Mouse (Mus musculus): ENCODE measurements around the gene H2-M10.5. TPM values are rescaled to one million over a fixed set of nuclear protein-coding genes. Genes with fewer than 3 reads are reported as not detected.
"Not testable (repeated sequence)": the region's sequence is repeated elsewhere in the genome, so short reads cannot be mapped to it uniquely, and the experiment has no call there.

Gene H2-M10.5
- not detected in 2 replicates for polyA plus RNA-seq (2016; fragmentation: Nextera tagmentation; extraction: Ambion mirVana)

- H3K36me3 ChIP-seq; H3K27me3 ChIP-seq; H3K27ac ChIP-seq; H3K4me3 ChIP-seq; H3K4me2 ChIP-seq (replicated peaks); ATAC-seq (ENCODE audit: insufficient number of reproducible peaks, insufficient read depth, low FRiP score, low TSS enrichment); H3K9me3 ChIP-seq; H3K9ac ChIP-seq; H3K4me1 ChIP-seq: not testable (repeated sequence)
- 92% methylated on average over 2 of the region's 2 CpGs for WGBS
Observed at GRCm38 (mm10) chr17:36772610-36773009, at the start of gene H2-M10.5. Gene H2-M10.5, plus strand, starts transcription at chr17:36772910.

- no peak overlapping the region for H3K4me2 ChIP-seq (replicated peaks)
- no peaks in the 10 kb centered on the region for H3K9me3 ChIP-seq
- no peak overlapping the region for H3K4me3 ChIP-seq
- no peak for ATAC-seq (ENCODE audit: insufficient number of reproducible peaks, insufficient read depth, low FRiP score, low TSS enrichment)
- 23% methylated on average over 2 of the region's 2 CpGs for whole genome bisulfite sequencing
- H3K4me1 ChIP-seq, result no peaks in the 10 kb centered on the region
- no peak overlapping the region for H3K27ac ChIP-seq
- H3K36me3 ChIP-seq, result no peaks in the 10 kb centered on the region
- H3K27me3 ChIP-seq, result no peaks in the 10 kb centered on the region
- H3K9ac ChIP-seq, result no peak overlapping the region
Observed at GRCm38 (mm10) chr17:36726046-36726445, 46.7 kb upstream of the H2-M10.5 start.

- WGBS, result 53% methylated on average over 2 of the region's 2 CpGs
- no peak overlapping the region for H3K4me3 ChIP-seq
- no peak overlapping the region for H3K9ac ChIP-seq
- H3K36me3 ChIP-seq, result no peaks in the 10 kb centered on the region
- no peaks in the 10 kb centered on the region for H3K27me3 ChIP-seq
- H3K4me2 ChIP-seq (replicated peaks), result no peak overlapping the region
- no peaks in the 10 kb centered on the region for H3K4me1 ChIP-seq
- no peak for ATAC-seq (ENCODE audit: insufficient number of reproducible peaks, insufficient read depth, low FRiP score, low TSS enrichment)
- no peaks in the 10 kb centered on the region for H3K9me3 ChIP-seq
- no peak overlapping the region for H3K27ac ChIP-seq
Observed at GRCm38 (mm10) chr17:36763816-36764215, 8.9 kb upstream of the H2-M10.5 start.

- WGBS, result 27% methylated on average over 2 of the region's 2 CpGs
- not testable (repeated sequence) for H3K4me1 ChIP-seq; H3K4me3 ChIP-seq; H3K36me3 ChIP-seq; H3K27ac ChIP-seq; H3K4me2 ChIP-seq (replicated peaks); H3K9ac ChIP-seq; ATAC-seq (ENCODE audit: insufficient number of reproducible peaks, insufficient read depth, low FRiP score, low TSS enrichment); H3K9me3 ChIP-seq; H3K27me3 ChIP-seq
Observed at GRCm38 (mm10) chr17:36764244-36764643, 8.5 kb upstream of the H2-M10.5 start.

- 75% methylated on average over 2 of the region's 2 CpGs for WGBS
- H3K4me1 ChIP-seq; H3K4me2 ChIP-seq (replicated peaks); H3K27me3 ChIP-seq; ATAC-seq (ENCODE audit: insufficient number of reproducible peaks, insufficient read depth, low FRiP score, low TSS enrichment); H3K9ac ChIP-seq; H3K27ac ChIP-seq; H3K4me3 ChIP-seq; H3K9me3 ChIP-seq; H3K36me3 ChIP-seq: not testable (repeated sequence)
Observed at GRCm38 (mm10) chr17:36765403-36765802, 7.3 kb upstream of the H2-M10.5 start.

GRCm38 (mm10) chr17:36781533-36781932, 8.8 kb downstream of the H2-M10.5 start:
- Histone ChIP-seq H3K9me3 (no peaks in the 10 kb centered on the region), H3K27me3 (no peaks in the 10 kb centered on the region), H3K36me3 (no peaks in the 10 kb centered on the region), H3K27ac (no peak overlapping the region), H3K4me2 (replicated peaks) (no peak overlapping the region), H3K4me3 (no peak overlapping the region), H3K9ac (no peak overlapping the region), H3K4me1 (no peaks in the 10 kb centered on the region)
- 66% methylated on average over 3 of the region's 3 CpGs for WGBS
- ATAC-seq (ENCODE audit: insufficient number of reproducible peaks, insufficient read depth, low FRiP score, low TSS enrichment), result no peak

- WGBS, result 42% methylated on average over 1 of the region's 1 CpGs
- H3K4me2 ChIP-seq (replicated peaks); H3K4me3 ChIP-seq; ATAC-seq (ENCODE audit: insufficient number of reproducible peaks, insufficient read depth, low FRiP score, low TSS enrichment); H3K36me3 ChIP-seq; H3K4me1 ChIP-seq; H3K27me3 ChIP-seq; H3K9ac ChIP-seq; H3K27ac ChIP-seq; H3K9me3 ChIP-seq: not testable (repeated sequence)
Observed at GRCm38 (mm10) chr17:36786483-36786886, 13.8 kb downstream of the H2-M10.5 start.

GRCm38 (mm10) chr17:36788351-36788750, 15.6 kb downstream of the H2-M10.5 start:
- Histone ChIP-seq H3K9ac (no peak overlapping the region), H3K27ac (no peak overlapping the region), H3K27me3 (no peaks in the 10 kb centered on the region), H3K4me2 (replicated peaks) (no peak overlapping the region), H3K4me1 (no peaks in the 10 kb centered on the region), H3K36me3 (no peaks in the 10 kb centered on the region), H3K4me3 (no peak overlapping the region), H3K9me3 (no peaks in the 10 kb centered on the region)
- 79% methylated on average over 2 of the region's 2 CpGs for WGBS
- no peak for ATAC-seq (ENCODE audit: insufficient number of reproducible peaks, insufficient read depth, low FRiP score, low TSS enrichment)

- H3K27ac ChIP-seq; H3K9ac ChIP-seq; H3K27me3 ChIP-seq; H3K4me3 ChIP-seq; H3K9me3 ChIP-seq; ATAC-seq (ENCODE audit: insufficient number of reproducible peaks, insufficient read depth, low FRiP score, low TSS enrichment); H3K36me3 ChIP-seq; H3K4me1 ChIP-seq; H3K4me2 ChIP-seq (replicated peaks): not testable (repeated sequence)
Observed at GRCm38 (mm10) chr17:36788801-36789200, 16.1 kb downstream of the H2-M10.5 start.

- Histone ChIP-seq H3K4me2 (replicated peaks) (no peak overlapping the region), H3K9ac (no peak overlapping the region), H3K36me3 (no peaks in the 10 kb centered on the region), H3K4me3 (no peak overlapping the region), H3K27ac (no peak overlapping the region), H3K9me3 (no peaks in the 10 kb centered on the region), H3K4me1 (no peaks in the 10 kb centered on the region), H3K27me3 (no peaks in the 10 kb centered on the region)
- no peak for ATAC-seq (ENCODE audit: insufficient number of reproducible peaks, insufficient read depth, low FRiP score, low TSS enrichment)
- WGBS, result 89% methylated on average over 10 of the region's 10 CpGs
Observed at GRCm38 (mm10) chr17:36799493-36799892, 26.8 kb downstream of the H2-M10.5 start.

GRCm38 (mm10) chr17:36799921-36800462, 27.3 kb downstream of the H2-M10.5 start:
- H3K27me3 ChIP-seq; H3K27ac ChIP-seq; H3K4me2 ChIP-seq (replicated peaks); H3K9ac ChIP-seq; ATAC-seq (ENCODE audit: insufficient number of reproducible peaks, insufficient read depth, low FRiP score, low TSS enrichment); H3K4me3 ChIP-seq; H3K4me1 ChIP-seq; H3K36me3 ChIP-seq; H3K9me3 ChIP-seq: not testable (repeated sequence)
- 71% methylated on average over 4 of the region's 4 CpGs for WGBS

- Histone ChIP-seq H3K27me3 (no peaks in the 10 kb centered on the region), H3K9ac (no peak within 1 kb of the TSS), H3K4me2 (replicated peaks) (no peak within 1 kb of the TSS), H3K27ac (no peak within 1 kb of the TSS), H3K9me3 (no peaks in the 10 kb centered on the region), H3K4me1 (no peaks in the 10 kb centered on the region), H3K4me3 (no peak within 1 kb of the TSS), H3K36me3 (no peaks in the 10 kb centered on the region)
- no peak for ATAC-seq (ENCODE audit: insufficient number of reproducible peaks, insufficient read depth, low FRiP score, low TSS enrichment)
Observed at GRCm38 (mm10) chr17:36811871-36812270, 39.2 kb downstream of the H2-M10.5 start, which contains the start of gene H2-M10.6. Gene H2-M10.6, plus strand, starts transcription at chr17:36812171.

GRCm38 (mm10) chr17:36824005-36824404, 51.3 kb downstream of the H2-M10.5 start:
- no peaks in the 10 kb centered on the region for H3K27me3 ChIP-seq
- H3K27ac ChIP-seq, result no peak overlapping the region
- no peak overlapping the region for H3K4me2 ChIP-seq (replicated peaks)
- no peak for ATAC-seq (ENCODE audit: insufficient number of reproducible peaks, insufficient read depth, low FRiP score, low TSS enrichment)
- H3K9ac ChIP-seq, result no peak overlapping the region
- no peaks in the 10 kb centered on the region for H3K4me1 ChIP-seq
- H3K9me3 ChIP-seq, result no peaks in the 10 kb centered on the region
- no peak overlapping the region for H3K4me3 ChIP-seq
- no peaks in the 10 kb centered on the region for H3K36me3 ChIP-seq

Data from embryonic facial prominence, embryonic 12.5 days (tissue).